Mouse (Mus musculus) lung, adult 2 months (tissue): ENCODE measurements at regions not wholly inside any gene's neighbourhood (a gene's known extent, or its start where the extent isn't known, plus 50 kb on each side); places are given as distances from the start of the nearest gene placed in this dataset.

Source experiments
- CTCF ChIP-seq: fragments of 200-500 bp; IDR thresholded peaks from 2 replicates; pipeline ENCODE4 v1.5.1; 2011; ENCODE audit warnings: mild to moderate bottlenecking, low read length, control low read depth; ENCODE audit not compliant: insufficient read depth
- POLR2A ChIP-seq: fragments of 200-500 bp; IDR thresholded peaks from 2 replicates; pipeline ENCODE4 v1.6.1; 2011; ENCODE audit warnings: low read depth, mild to moderate bottlenecking, control low read depth, low read length, borderline replicate concordance; ENCODE audit errors: extremely low read depth

DNA sequence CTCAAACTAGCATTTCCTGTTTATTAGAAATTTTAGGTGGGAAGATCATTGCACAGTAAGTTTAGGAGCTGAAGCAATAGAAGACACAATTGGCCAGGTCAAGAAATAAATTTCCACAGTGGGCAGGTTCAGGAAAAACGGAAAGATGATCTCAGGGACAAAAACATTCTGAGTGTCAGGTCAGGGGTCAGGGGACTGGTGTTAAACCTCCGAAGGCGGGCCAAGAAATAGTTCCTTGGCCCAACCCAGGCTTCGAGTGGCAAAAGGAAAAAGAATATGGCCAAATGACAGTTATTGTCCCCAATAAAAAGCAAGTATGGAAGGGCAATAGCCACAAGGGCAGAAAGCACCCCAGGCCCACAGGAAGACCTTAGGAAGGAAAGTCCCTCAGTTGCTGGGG lies 144.0 kb downstream of the Fam43a start:
- TF ChIP-seq POLR2A (no peak), CTCF (no peak)
